Mouse (Mus musculus): Measurements from ENCODE around the gene Rbfox2. TPM values are rescaled to one million over a fixed set of nuclear protein-coding genes. Genes with fewer than 3 reads are reported as not detected.

Gene Rbfox2
- polyA plus RNA-seq, 1 experiment = 34.7 TPM

GRCm38 (mm10) chr15:77113591-77113990 lies 193.2 kb downstream of the Rbfox2 start:
- H3K36me3 ChIP-seq (ENCODE audit: control insufficient read depth, insufficient read depth, low read length) = peaks cover 14% of the 10 kb centered on the region
- 90% methylated on average over 9 of the region's 9 CpGs for WGBS
- H3K4me1 ChIP-seq (ENCODE audit: control insufficient read depth, insufficient read depth, insufficient read length, low read length) = no peaks in the 10 kb centered on the region
- no peak overlapping the region for H3K27ac ChIP-seq (ENCODE audit: insufficient read depth, low read depth, low read length)
- no peaks in the 10 kb centered on the region for H3K27me3 ChIP-seq (ENCODE audit: control insufficient read depth, insufficient read depth, low read length)
- no peak for TF ChIP-seq POLR2A (IDR thresholded peaks at IDR 0.05; ENCODE audit: low read depth, low read length)
- no peak for TF ChIP-seq CTCF (IDR thresholded peaks at IDR 0.05; ENCODE audit: extremely low read depth, insufficient read length, insufficient replicate concordance, low read depth, low read length)
- no peak overlapping the region for H3K4me3 ChIP-seq (ENCODE audit: low read depth, low read length)

- WGBS = 86% methylated on average over 2 of the region's 2 CpGs
- H3K36me3 ChIP-seq (ENCODE audit: control insufficient read depth, insufficient read depth, low read length) = peaks cover 14% of the 10 kb centered on the region
- no peak for TF ChIP-seq POLR2A (IDR thresholded peaks at IDR 0.05; ENCODE audit: low read depth, low read length)
- TF ChIP-seq CTCF (IDR thresholded peaks at IDR 0.05; ENCODE audit: extremely low read depth, insufficient read length, insufficient replicate concordance, low read depth, low read length) = no peak
- H3K27ac ChIP-seq (ENCODE audit: insufficient read depth, low read depth, low read length) = no peak overlapping the region
- no peaks in the 10 kb centered on the region for H3K27me3 ChIP-seq (ENCODE audit: control insufficient read depth, insufficient read depth, low read length)
- H3K4me1 ChIP-seq (ENCODE audit: control insufficient read depth, insufficient read depth, insufficient read length, low read length) = no peaks in the 10 kb centered on the region
- H3K4me3 ChIP-seq (ENCODE audit: low read depth, low read length) = no peak overlapping the region
Observed at GRCm38 (mm10) chr15:77112378-77112777, 194.4 kb downstream of the Rbfox2 start.

- H3K27me3 ChIP-seq (ENCODE audit: control insufficient read depth, insufficient read depth, low read length) = no peaks in the 10 kb centered on the region
- peaks cover 14% of the 10 kb centered on the region for H3K36me3 ChIP-seq (ENCODE audit: control insufficient read depth, insufficient read depth, low read length)
- WGBS = 75% methylated on average over 7 of the region's 7 CpGs
- no peak for TF ChIP-seq CTCF (IDR thresholded peaks at IDR 0.05; ENCODE audit: extremely low read depth, insufficient read length, insufficient replicate concordance, low read depth, low read length)
- TF ChIP-seq POLR2A (IDR thresholded peaks at IDR 0.05; ENCODE audit: low read depth, low read length) = no peak
- no peak overlapping the region for H3K27ac ChIP-seq (ENCODE audit: insufficient read depth, low read depth, low read length)
- no peak overlapping the region for H3K4me3 ChIP-seq (ENCODE audit: low read depth, low read length)
- H3K4me1 ChIP-seq (ENCODE audit: control insufficient read depth, insufficient read depth, insufficient read length, low read length) = no peaks in the 10 kb centered on the region
Observed at GRCm38 (mm10) chr15:77111924-77112323, 194.9 kb downstream of the Rbfox2 start.

- no peak for TF ChIP-seq POLR2A (IDR thresholded peaks at IDR 0.05; ENCODE audit: low read depth, low read length)
- TF ChIP-seq CTCF (IDR thresholded peaks at IDR 0.05; ENCODE audit: extremely low read depth, insufficient read length, insufficient replicate concordance, low read depth, low read length) = no peak
- Histone ChIP-seq H3K36me3 (ENCODE audit: control insufficient read depth, insufficient read depth, low read length) (peaks cover 9% of the 10 kb centered on the region; the same call in 1 of the 2 replicates), H3K27me3 (ENCODE audit: control insufficient read depth, insufficient read depth, low read length) (no peaks in the 10 kb centered on the region), H3K4me3 (ENCODE audit: low read depth, low read length) (no peak overlapping the region), H3K27ac (ENCODE audit: insufficient read depth, low read depth, low read length) (no peak overlapping the region), H3K4me1 (ENCODE audit: control insufficient read depth, insufficient read depth, insufficient read length, low read length) (no peaks in the 10 kb centered on the region)
- 90% methylated on average over 11 of the region's 11 CpGs for WGBS
Observed at GRCm38 (mm10) chr15:77110452-77110851, 196.4 kb downstream of the Rbfox2 start.

GRCm38 (mm10) chr15:77107169-77107908 lies 199.5 kb downstream of the Rbfox2 start:
- Histone ChIP-seq H3K27ac (ENCODE audit: insufficient read depth, low read depth, low read length) (no peak overlapping the region), H3K4me1 (ENCODE audit: control insufficient read depth, insufficient read depth, insufficient read length, low read length) (peaks cover 9% of the 10 kb centered on the region), H3K27me3 (ENCODE audit: control insufficient read depth, insufficient read depth, low read length) (no peaks in the 10 kb centered on the region), H3K4me3 (ENCODE audit: low read depth, low read length) (no peak overlapping the region), H3K36me3 (ENCODE audit: control insufficient read depth, insufficient read depth, low read length) (peaks cover 2% of the 10 kb centered on the region; the same call in 1 of the 2 replicates)
- WGBS = 51% methylated on average over 10 of the region's 10 CpGs
- no peak for TF ChIP-seq CTCF (IDR thresholded peaks at IDR 0.05; ENCODE audit: extremely low read depth, insufficient read length, insufficient replicate concordance, low read depth, low read length)
- TF ChIP-seq POLR2A (IDR thresholded peaks at IDR 0.05; ENCODE audit: low read depth, low read length) = no peak

- Histone ChIP-seq H3K36me3 (ENCODE audit: control insufficient read depth, insufficient read depth, low read length) (no peaks in the 10 kb centered on the region), H3K4me3 (ENCODE audit: low read depth, low read length) (no peak overlapping the region), H3K4me1 (ENCODE audit: control insufficient read depth, insufficient read depth, insufficient read length, low read length) (peaks cover 9% of the 10 kb centered on the region), H3K27ac (ENCODE audit: insufficient read depth, low read depth, low read length) (no peak overlapping the region), H3K27me3 (ENCODE audit: control insufficient read depth, insufficient read depth, low read length) (no peaks in the 10 kb centered on the region)
- TF ChIP-seq CTCF (IDR thresholded peaks at IDR 0.05; ENCODE audit: extremely low read depth, insufficient read length, insufficient replicate concordance, low read depth, low read length) (no peak), POLR2A (IDR thresholded peaks at IDR 0.05; ENCODE audit: low read depth, low read length) (no peak)
- 17% methylated on average over 10 of the region's 10 CpGs for WGBS
Observed at GRCm38 (mm10) chr15:77105273-77105672, 201.5 kb downstream of the Rbfox2 start.

GRCm38 (mm10) chr15:77104349-77105158 lies 202.2 kb downstream of the Rbfox2 start:
- Histone ChIP-seq H3K4me3 (ENCODE audit: low read depth, low read length) (no peak overlapping the region), H3K27me3 (ENCODE audit: control insufficient read depth, insufficient read depth, low read length) (no peaks in the 10 kb centered on the region), H3K4me1 (ENCODE audit: control insufficient read depth, insufficient read depth, insufficient read length, low read length) (peaks cover 9% of the 10 kb centered on the region), H3K36me3 (ENCODE audit: control insufficient read depth, insufficient read depth, low read length) (no peaks in the 10 kb centered on the region), H3K27ac (ENCODE audit: insufficient read depth, low read depth, low read length) (peak overlapping the region; percentile 83; the same call in 1 of the 2 replicates)
- no peak for TF ChIP-seq POLR2A (IDR thresholded peaks at IDR 0.05; ENCODE audit: low read depth, low read length)
- no peak for TF ChIP-seq CTCF (IDR thresholded peaks at IDR 0.05; ENCODE audit: extremely low read depth, insufficient read length, insufficient replicate concordance, low read depth, low read length)
- 30% methylated on average over 10 of the region's 10 CpGs for WGBS

Measured in small intestine, adult 2 months (tissue).